Mouse (Mus musculus) right cerebral cortex, postnatal 25 days (tissue): ENCODE measurements around the gene Irf6.
A peak's percentile ranks its signal among the peaks of the same experiment; 100 is the strongest.

Experiments
- DNase-seq: peaks from one replicate; pipeline ENCODE4 v3.0.0; 2022

Irf6 gene

GRCm38 (mm10) chr1:193203821-193204220 lies 50.9 kb downstream of the Irf6 start:
- no peak for DNase-seq

- no peak for DNase-seq
These were observed 52.5 kb downstream of the Irf6 start for GRCm38 (mm10) chr1:193205431-193205830.

- no peak for DNase-seq
These were observed 54.6 kb downstream of the Irf6 start, which contains the start of gene Lamb3 for GRCm38 (mm10) chr1:193207503-193207902. Gene Lamb3, plus strand, starts transcription at chr1:193207699.

DNA sequence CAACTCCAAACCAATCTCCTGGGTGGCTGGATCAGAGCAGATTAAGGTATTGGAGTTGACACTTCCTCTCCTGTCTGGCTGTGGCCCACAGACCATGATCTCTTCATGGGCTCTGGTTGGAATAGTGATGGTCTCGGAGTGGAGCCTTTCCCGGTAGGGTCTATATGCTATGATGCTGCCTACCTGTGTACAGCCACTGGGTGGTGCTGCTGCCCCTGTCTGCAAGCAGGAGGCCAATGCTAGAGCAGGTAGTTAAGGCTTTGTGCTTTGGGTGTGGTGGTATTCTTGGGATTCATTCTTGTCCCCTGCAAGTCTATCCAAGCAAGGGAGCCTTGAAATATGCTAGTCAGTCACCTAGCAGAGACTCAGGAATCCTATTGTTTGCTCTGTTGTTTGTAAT lies 55.3 kb downstream of the Irf6 start:
- peak; percentile 40 for DNase-seq

DNA sequence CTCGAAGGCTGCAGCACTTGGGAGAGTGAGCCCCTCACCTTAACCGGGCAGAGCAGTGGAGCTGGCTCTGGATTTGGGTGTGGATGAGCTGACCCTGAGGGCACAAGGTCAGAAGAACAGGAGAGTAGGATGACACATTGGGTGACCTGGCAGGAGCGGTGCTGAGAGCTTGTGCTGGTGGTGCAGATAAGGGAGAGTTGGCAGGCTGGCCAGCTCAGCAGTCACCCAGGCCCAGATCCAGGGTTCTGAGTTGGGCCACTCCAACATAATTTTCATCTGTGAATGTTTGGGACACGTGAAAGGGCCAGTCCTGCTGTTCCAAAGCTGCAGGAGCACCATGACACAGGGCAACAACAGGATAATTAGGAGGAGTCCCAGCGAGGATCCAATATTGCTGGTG lies 58.5 kb downstream of the Irf6 start:
- no peak for DNase-seq

- no peak for DNase-seq
These were observed 61.1 kb downstream of the Irf6 start for GRCm38 (mm10) chr1:193214053-193214452.

DNA sequence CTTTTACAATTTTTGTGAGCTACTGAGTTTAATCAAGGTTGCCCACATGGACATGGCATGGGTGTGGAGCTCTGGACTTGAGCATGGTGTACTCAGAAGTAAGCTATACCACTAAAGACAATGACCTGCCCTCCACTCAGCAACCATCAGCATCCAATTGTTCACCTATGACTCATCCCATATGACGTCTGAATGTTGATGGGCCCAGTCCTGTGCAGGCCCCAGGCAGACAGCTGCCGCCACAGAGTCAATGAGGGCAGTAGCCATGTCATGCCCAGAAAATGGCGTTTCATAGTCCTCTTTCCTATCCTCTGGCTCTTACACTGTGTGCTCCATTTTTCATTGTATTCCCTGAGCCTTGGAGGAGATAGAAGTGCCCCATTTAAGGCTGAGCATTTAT lies 63.1 kb downstream of the Irf6 start:
- no peak for DNase-seq

DNA sequence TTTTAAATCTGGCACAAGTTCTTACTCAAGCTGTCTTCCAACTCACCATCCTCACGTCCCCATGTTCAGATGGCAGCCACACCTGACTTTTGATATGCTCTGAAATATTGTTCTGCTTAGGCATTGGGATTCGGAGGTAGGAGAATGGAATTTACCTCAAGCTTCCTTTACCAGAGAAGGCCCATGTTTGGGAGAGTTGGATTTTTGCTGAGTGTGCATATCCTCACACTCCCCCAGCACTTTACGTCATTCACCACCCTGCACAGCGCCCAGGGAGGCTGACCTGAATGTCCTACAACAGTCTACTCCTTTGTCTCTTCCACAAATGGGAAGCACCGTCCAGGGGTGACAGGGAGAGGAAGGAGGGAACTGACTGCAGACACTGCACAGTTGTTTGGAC lies 67.5 kb downstream of the Irf6 start:
- no peak for DNase-seq
